Mouse (Mus musculus) cerebellum, postnatal 4 days (tissue): ENCODE measurements around the gene Trmt13.

ENCODE experiments used
- DNase-seq, 2 experiments: peaks; one replicate each; pipeline ENCODE4 v3.0.0; 2022; ENCODE audit warnings: low spot score in 2 of 2, mixed read lengths in 1 of 2

Gene Trmt13

DNA sequence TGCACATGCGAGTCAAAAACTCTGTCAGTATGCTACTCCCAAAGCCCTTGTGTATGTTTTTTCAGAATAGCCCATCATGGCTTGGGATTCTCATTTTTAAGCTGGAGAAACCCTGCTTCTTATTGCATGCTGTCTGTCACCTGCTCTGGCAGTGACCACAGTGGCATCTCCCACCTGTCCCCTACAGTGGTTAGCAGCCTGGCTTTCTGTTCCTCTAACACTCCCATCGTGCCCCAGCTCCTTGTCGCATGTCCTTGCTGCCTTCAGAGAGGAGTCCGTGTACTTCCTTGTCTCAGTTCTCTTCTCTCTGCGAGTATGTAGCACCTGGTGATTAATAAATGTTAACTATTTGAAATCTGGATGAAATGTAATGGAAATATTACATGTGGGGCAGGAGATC is 67.0 kb downstream of the Trmt13 start:
- no peak for DNase-seq

- no peak for DNase-seq
Observed at GRCm38 (mm10) chr3:116542532-116542931, 71.9 kb downstream of the Trmt13 start.

- DNase-seq = no peak
Observed at GRCm38 (mm10) chr3:116542070-116542469, 72.3 kb downstream of the Trmt13 start.

DNA sequence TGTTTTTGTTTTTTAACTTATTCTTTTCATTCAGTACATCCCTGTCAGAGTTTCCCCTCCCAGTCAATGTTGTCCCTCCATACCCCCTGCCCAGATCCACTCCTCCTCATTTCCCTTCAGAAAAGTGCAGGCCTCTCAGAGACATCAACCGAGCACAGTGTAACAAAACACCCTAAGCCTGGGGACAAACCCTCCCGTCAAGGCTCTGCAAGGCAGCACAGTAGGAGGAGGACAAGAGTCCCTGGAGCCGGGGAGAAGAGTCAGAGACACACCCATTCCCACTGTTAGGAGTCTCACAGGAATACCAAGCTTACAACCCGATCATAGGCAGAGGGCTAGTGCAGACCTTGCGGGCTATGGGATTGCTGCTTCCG is 77.2 kb downstream of the Trmt13 start:
- no peak for DNase-seq

DNA sequence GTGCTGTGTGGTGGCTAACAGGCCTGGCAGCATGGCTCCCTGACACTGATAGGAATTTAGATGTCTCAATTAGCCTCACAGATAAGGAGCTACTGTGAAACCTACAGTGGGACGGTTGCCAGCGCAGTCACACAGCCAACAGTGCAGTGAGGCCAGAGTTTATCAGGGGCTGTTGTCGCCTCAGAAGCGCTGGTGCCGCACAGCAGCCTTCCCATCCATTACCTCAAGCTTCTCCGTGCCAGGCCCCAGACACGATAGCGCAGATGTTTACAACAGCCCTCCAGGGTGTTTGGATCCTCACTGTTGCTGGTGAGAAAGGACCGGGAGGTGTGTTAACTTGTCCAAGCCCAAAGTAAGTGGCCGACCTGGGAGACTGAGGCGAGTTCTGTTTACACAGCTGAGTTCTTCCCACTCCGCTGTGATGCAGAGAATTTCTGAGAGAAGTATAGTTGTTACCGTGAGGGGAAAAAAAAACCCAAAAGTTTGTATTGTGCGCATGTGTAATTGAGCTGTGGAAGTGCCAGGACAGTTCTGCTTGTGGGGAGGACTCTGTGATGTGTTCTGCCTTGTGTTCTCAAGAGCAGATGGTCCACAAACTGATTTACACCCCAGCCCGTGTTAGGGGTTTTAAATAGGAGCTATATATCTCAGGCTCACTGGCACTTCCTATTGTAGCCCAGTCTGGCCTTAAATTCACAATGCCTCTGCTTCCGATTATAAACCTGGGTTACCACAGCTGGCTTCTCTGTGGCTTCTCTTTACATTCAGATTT is 77.8 kb downstream of the Trmt13 start:
- no peak for DNase-seq
